Mouse (Mus musculus) olfactory bulb, adult 2 months (tissue): ENCODE data around the gene C1s2.
"Not testable (repeated sequence)": the region's sequence is repeated elsewhere in the genome, so short reads cannot be mapped to it uniquely, and the experiment has no call there.

Experiments used
- CTCF ChIP-seq: fragments of 200-500 bp; IDR thresholded peaks from 2 replicates; pipeline ENCODE4 v1.5.1; 2012; ENCODE audit warnings: low read depth, mild to moderate bottlenecking, low read length, moderate library complexity; ENCODE audit not compliant: insufficient read depth
- POLR2A ChIP-seq: fragments of 200-500 bp; IDR thresholded peaks from 2 replicates; pipeline ENCODE4 v1.6.1; 2012; ENCODE audit warnings: mild to moderate bottlenecking, low read depth, low read length, moderate library complexity; ENCODE audit not compliant: insufficient read depth

- not testable (repeated sequence) for TF ChIP-seq CTCF, POLR2A
Observed at GRCm38 (mm10) chr6:124575155-124575678, 60.7 kb downstream of the C1s2 start.
